Mouse (Mus musculus) WW6 (cell line): Measurements from ENCODE around the gene Gtf2ird2.

ENCODE experiments used
- DNase-seq: peaks from one replicate; pipeline ENCODE4 v3.0.0-alpha.2; 2013; ENCODE audit warnings: low read depth, low spot score

Gtf2ird2 gene

DNA sequence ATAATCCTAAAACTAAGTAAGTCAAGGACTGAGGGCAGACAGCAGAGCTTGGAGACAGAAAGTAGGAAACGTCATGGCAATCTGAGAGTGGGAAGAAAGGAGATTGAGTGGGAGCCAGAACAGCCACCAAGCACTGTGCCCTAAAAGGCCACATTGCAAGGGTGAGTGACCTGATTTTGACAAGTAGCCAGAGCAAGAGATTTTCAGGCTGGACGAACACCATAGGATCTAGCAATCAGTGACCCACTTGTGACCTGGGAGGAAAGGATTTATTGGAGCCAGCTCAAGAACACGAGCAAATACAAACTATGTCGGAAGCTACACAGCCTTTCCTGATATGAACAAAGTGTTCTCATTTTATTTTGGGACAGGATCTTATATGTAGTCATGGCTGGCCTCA lies 1.1 kb upstream of the Gtf2ird2 start:
- DNase-seq, result no peak

DNA sequence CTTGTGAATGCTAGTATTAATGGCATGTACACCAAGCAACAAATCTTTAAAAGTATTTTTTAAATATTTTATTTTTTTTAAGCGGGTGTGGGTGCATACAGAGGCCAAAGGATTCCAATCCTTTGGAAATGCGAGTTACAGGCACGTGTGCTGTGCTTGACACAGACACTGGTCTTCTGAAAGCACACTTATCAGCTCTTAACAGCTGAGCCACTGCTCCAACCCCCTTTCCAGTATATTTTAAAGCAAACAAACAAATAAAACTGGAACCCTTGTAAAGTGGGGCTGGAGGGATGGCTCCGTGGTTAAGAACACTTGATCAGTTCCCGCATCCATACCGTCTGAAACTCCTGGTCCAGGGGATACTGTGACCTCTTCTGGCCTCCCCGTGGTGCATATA lies 657 bp upstream of the Gtf2ird2 start:
- DNase-seq, result no peak

DNA sequence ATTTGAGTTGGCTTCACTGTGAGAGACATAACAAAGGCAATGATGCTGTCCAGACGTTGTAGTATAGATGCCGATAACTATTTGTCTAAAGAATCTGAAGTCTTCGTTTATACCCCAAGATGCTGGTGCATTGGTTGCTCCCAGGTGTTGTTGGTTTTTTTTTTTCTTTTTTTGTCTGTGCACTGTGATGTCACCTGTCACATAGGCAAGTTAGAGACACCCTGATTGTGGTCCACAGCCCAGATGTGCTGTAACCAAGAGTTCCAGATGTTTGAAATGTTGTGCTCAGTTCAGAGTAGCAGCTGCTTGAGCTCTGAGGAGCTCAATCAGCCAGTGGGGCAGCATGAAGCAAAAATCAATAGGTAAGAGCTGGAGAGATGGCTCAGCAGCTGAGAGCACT lies 2.2 kb downstream of the Gtf2ird2 start:
- no peak for DNase-seq

DNA sequence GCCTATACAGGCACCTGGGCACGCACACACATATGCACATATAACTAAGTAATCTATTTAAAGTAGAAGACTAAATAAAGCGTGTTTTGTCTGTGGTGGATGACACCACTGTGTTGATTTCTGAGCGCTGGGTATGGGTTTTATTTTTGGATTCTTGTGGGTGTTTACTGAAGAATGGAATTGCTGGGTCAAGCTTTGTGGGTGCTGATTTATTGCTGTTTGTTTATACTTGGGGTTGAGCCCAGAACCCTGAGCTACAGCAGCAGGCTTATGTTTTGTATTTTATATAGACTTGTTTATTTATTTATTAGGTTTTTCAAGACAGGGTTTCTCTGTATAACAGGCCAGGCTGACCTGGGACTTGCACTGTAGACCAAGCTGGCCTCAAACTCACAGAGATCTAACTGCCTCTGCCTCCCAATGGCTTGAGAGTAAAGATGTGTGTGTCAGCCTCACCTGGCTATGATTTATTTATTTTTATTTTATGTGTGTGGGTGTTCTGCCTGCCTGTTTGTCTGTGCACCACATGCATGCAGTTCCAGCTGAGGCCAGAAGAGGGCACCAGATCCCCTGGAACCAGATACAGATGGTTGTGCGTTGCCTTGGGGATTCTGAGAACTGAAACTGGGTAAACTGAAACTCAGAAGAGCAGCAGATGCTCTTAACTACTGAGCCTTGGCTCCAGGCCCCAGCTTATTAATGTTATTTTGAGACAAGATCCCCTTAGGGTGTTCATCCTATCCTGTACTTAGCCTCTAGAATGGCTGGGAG lies 3.3 kb downstream of the Gtf2ird2 start:
- DNase-seq, result no peak

DNA sequence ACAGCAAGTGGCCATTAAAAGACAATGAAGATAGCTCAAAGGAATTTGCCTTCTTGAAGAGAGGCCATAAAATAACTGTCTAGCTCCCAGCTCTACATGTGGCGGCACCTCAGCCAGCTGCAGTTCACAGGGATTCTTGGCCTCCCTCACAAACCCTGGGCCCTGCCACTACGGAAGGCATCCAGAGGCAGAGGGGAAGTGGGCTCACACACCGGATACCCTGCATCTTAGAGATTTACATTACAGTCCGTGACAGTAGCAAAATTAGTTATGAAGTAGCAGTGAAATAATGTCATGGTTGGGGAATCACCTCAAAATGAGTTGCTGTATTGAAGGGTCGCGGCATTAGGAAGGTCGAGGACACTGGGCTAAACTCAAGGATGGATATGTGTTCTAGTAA lies 4.8 kb downstream of the Gtf2ird2 start:
- no peak for DNase-seq

GRCm38 (mm10) chr5:134193664-134194063 lies 9.8 kb downstream of the Gtf2ird2 start:
- DNase-seq, result no peak

DNA sequence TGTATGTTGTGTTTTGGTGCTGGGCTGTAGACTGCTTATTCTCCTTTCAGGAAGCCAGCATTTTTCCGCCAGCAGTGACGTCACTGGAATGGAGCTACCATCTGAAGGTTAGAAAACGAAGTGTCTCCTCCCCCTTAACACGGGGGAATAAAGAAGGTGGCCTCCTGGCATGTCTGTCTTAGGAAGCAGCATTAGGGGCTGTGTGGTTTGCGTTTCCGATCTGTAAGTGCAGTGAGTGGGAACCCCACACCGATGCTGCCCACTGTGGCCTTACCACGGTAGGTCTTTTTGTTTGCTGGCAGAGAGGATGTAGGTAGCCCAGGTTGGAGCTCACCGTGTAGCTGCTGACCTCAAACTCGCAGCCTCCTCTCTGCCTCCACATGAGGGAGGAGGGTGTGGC lies 22.9 kb downstream of the Gtf2ird2 start:
- no peak for DNase-seq

DNA sequence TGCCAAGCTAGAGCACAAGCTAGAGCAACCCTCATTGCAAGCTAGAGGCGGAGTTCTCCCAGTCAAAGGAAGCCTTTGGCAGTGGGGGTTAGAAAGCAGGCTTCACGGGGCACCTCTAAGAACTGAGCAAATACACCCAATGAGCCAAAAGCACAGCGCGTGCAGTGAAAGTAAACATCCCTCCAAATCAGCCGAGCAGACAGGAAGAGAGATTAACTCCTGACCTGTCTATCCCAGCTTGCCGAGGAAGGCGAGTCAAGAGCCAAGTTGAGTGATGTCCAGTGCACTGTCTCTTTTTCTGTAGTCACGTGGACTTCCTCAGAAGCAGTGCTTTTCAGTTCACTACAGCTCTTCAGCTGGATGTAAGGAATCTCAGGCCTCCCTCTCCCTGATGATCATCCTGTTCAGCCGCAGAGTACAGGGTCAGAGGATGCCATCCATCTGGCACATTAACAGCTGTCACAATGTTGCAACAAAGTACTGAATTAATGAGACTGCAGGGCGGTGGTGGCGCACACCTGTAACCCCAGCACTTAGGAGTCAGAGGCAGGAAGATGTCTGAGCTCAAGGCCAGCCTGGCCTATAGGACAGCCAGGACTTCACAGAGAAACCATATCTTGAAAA lies 26.2 kb downstream of the Gtf2ird2 start:
- DNase-seq, result no peak

DNA sequence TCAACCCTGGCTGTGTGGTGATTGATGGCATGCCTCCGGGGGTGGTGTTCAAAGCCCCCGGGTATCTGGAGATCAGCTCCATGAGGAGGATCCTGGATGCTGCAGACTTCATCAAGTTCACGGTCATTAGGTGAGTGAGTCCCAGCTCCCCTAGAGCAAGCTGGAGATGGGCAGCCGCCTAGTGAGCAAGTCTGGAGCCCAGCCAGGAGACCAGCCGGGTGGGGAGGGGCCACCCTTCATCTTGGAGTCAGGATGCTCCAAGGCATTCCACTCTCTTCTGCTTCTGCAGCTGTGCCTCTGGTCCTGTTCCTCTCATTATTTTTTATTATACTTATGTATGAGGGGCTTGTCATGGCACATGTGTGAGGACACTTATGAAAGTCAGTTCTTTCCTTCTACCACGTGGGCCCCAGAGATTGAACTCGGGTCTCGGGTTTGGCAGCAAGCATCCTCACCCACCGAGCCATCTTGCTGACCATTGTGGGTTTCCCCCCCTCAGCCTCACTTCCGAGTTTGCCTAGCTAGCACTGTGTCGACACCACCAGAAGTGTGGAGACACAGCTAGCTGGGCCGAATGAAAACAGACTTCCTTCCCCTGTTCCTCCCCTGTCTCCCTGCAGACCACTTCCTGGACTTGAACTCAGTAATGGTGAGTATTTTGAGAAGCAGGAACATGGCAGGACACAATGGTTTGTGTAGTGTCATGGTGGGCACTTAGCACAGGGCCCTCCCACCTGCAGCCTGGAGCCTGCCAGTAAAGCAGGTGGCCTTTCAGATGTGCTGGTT lies 30.4 kb downstream of the Gtf2ird2 start:
- no peak for DNase-seq

DNA sequence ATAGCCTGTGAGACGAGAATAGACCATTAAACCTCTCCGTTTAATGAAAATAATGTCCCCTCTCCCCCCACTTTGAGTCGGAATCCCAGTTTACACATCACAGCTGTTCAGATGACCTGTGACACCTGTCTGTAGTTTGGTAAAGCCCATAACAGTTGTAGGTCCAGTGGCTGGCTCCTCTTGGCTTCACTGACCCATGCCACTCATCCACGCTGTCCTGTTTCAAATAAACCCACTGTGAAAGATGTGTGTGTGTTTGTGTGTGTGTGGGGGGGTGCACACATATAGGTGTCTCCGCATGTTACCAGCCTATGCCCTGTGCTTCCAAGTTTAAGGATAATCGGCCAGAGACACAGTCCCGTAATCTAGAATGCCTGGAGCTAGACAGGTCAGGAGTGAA lies 34.1 kb downstream of the Gtf2ird2 start:
- no peak for DNase-seq

DNA sequence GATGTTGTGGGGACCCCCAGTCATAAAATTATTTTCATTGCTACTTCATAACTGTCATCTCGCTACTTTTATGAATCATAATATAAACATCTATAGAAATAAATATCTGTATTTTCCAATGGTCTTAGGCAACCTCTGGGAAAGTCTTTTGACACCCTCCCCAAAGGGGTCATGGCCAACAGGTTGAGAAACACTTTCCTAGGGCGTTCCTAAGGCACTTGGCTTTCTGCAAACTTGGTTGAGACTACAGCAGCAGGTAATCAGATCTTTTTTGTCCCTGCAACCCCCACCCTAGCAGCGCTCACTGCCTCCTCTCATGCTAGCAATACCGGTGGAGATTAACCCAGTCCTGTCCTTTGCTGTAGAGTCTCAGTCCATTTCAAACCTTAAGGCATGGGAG lies 37.5 kb downstream of the Gtf2ird2 start:
- no peak for DNase-seq

DNA sequence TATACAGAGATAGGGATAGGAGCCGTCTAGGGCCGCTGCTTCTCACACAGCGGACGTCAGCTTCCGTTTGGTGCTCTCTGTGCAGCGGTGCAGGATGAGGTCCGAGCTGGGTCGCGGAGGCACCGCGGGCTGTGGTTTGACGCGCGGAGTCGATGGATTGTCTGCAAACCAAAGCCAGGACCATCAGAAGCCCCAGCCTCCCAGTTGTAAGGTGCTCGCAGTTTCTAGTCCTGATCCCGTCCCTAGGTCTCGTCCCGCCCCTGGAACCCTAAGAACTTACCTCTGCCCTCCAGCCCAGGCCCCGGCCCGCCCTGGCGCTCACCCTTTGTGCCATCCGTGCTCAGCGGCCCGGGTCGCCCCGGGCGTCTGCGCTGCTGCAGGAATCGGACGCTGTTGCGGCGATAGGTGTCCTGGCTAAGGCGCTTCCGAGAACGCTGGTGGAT lies 37.9 kb downstream of the Gtf2ird2 start:
- DNase-seq, result no peak

- no peak for DNase-seq
Measured at GRCm38 (mm10) chr5:134225110-134225901, 41.5 kb downstream of the Gtf2ird2 start.

DNA sequence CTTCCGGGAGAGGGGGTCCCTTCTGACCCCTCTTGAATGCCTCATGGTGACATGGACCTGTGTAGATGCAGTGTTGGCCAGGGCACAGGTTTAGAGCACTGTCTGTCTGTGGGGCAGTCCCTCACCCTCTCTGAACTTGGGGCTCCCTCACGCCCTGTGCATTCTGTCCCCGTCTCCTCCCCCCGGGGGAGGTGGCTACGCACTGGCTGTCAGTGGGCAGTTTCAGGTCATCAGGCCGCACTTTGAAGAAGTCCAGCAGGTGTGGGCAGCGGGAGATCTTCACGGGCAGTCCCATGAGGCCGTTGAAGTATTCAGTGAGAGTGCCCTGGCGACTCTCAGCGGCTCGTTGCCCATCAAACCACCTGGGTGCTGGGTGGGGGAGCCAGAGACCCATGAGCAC lies 43.1 kb downstream of the Gtf2ird2 start:
- no peak for DNase-seq

DNA sequence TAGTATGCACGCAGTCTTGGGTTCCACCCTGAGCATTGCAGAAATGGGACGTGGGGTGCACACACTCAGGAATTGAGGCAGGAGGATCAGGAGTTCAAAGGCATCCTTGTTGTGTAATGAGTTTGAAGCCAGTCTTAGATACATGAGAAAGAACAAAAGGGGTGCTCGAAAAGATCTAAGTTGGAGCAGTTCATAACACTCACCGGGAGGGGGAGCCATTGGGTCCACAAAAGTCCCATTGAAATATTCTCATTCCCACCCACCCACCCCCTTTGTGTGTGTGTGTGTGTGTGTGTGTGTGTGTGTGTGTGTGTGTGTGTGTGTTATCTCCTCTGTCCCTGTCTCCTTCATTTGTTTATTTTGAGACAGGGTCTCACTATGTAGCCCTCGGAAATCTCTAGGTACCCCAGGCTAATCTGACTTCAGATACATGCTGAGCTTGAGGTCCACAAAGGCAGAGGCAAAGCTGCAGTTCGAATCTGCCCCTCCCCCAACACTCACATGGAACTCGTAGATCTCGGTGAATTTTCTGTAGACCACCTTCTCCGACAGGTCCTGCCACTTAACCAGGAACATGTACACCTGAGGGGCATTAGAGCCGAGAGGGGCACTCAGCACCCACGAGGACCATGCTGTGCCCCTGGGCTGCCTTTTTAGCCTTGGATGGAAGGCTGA lies 43.9 kb downstream of the Gtf2ird2 start:
- DNase-seq, result no peak

- DNase-seq, result no peak
Measured at GRCm38 (mm10) chr5:134228249-134228638, 44.4 kb downstream of the Gtf2ird2 start.

GRCm38 (mm10) chr5:134229391-134229790 lies 45.6 kb downstream of the Gtf2ird2 start, which contains the start of gene Ncf1:
Ncf1 (minus strand) TSS chr5:134229625.
- no peak for DNase-seq

GRCm38 (mm10) chr5:134231376-134231775 lies 47.6 kb downstream of the Gtf2ird2 start:
- DNase-seq, result no peak

- no peak for DNase-seq
Measured at GRCm38 (mm10) chr5:134232111-134232510, 48.3 kb downstream of the Gtf2ird2 start.

- DNase-seq, result no peak
Measured at GRCm38 (mm10) chr5:134232568-134232967, 48.7 kb downstream of the Gtf2ird2 start.

DNA sequence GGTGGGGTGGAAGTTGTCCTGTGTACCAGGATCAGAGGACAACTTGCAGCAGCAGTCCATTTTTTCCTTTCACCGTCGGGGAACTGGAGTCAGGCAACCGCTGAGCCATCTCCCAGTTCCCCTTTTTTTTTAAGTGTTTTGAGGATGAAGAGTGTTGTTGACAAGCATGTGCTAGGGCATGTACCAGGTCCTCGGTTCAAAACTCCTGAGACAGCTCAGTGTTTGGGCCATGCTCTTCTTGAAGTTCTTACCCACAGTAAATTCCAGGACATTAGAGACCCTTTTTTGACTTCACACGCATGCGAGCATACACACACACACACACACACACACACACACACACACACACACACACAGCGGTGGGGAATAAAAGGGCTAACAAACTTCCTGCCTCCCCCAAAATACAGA lies 49.4 kb downstream of the Gtf2ird2 start:
- no peak for DNase-seq
